Mouse (Mus musculus): ENCODE measurements around the gene Eif3k. TPM values are rescaled to one million over a fixed set of nuclear protein-coding genes. Genes with fewer than 3 reads are reported as not detected.

Gene Eif3k
- total and polyA plus RNA-seq, 3 experiments, result 199 to 377 (median 280) TPM

- H3K36me3 ChIP-seq (replicated peaks), result peaks cover 88% of the 10 kb centered on the region
- no peak overlapping the region for H3K4me3 ChIP-seq (ENCODE audit: low read depth, low read length)
- DNase-seq (ENCODE audit: low spot score) (no peak), ATAC-seq (ENCODE audit: extremely low read depth, insufficient number of reproducible peaks, low FRiP score, poor library complexity, severe bottlenecking) (no peak)
- H3K27me3 ChIP-seq (ENCODE audit: insufficient read depth, low read length), result no peaks in the 10 kb centered on the region
- TF ChIP-seq GATA1 (IDR thresholded peaks at IDR 0.05; ENCODE audit: borderline replicate concordance, low read length) (no peak), CTCF (IDR thresholded peaks at IDR 0.05; ENCODE audit: low read depth, low read length) (no peak), TAL1 (conservative IDR thresholded peaks at IDR 0.05; ENCODE audit: low read depth, low read length) (no peak), GATA2 (IDR thresholded peaks at IDR 0.05; ENCODE audit: borderline replicate concordance, low read depth, low read length) (no peak), POLR2AphosphoS5 (IDR thresholded peaks at IDR 0.05; ENCODE audit: insufficient replicate concordance, low read depth, low read length) (no peak)
- no peaks in the 10 kb centered on the region for H3K9me3 ChIP-seq (replicated peaks)
- peaks cover 43% of the 10 kb centered on the region for H3K4me1 ChIP-seq (ENCODE audit: insufficient read depth, low read depth, low read length)
Measured at GRCm38 (mm10) chr7:28923865-28924291, 57.8 kb downstream of the Eif3k start.

- Histone ChIP-seq H3K4me3 (ENCODE audit: low read depth, low read length) (no peak overlapping the region), H3K4me1 (ENCODE audit: insufficient read depth, low read depth, low read length) (peaks cover 45% of the 10 kb centered on the region), H3K9me3 (replicated peaks) (no peaks in the 10 kb centered on the region), H3K36me3 (replicated peaks) (peaks cover 92% of the 10 kb centered on the region), H3K27me3 (ENCODE audit: insufficient read depth, low read length) (no peaks in the 10 kb centered on the region)
- DNase-seq (ENCODE audit: low spot score) (no peak), ATAC-seq (ENCODE audit: extremely low read depth, insufficient number of reproducible peaks, low FRiP score, poor library complexity, severe bottlenecking) (no peak)
- no peak for TF ChIP-seq GATA1 (IDR thresholded peaks at IDR 0.05; ENCODE audit: borderline replicate concordance, low read length)
- TF ChIP-seq GATA2 (IDR thresholded peaks at IDR 0.05; ENCODE audit: borderline replicate concordance, low read depth, low read length), result no peak
- TF ChIP-seq CTCF (IDR thresholded peaks at IDR 0.05; ENCODE audit: low read depth, low read length), result no peak
- no peak for TF ChIP-seq POLR2AphosphoS5 (IDR thresholded peaks at IDR 0.05; ENCODE audit: insufficient replicate concordance, low read depth, low read length)
Measured at GRCm38 (mm10) chr7:28922606-28923005, 59.1 kb downstream of the Eif3k start.

GRCm38 (mm10) chr7:28921722-28922465 lies 59.8 kb downstream of the Eif3k start:
- no peak for TF ChIP-seq POLR2AphosphoS5 (IDR thresholded peaks at IDR 0.05; ENCODE audit: insufficient replicate concordance, low read depth, low read length)
- no peak for TF ChIP-seq CTCF (IDR thresholded peaks at IDR 0.05; ENCODE audit: low read depth, low read length)
- H3K4me1 ChIP-seq (ENCODE audit: insufficient read depth, low read depth, low read length), result peaks cover 45% of the 10 kb centered on the region
- no peaks in the 10 kb centered on the region for H3K27me3 ChIP-seq (ENCODE audit: insufficient read depth, low read length)
- ATAC-seq (ENCODE audit: extremely low read depth, insufficient number of reproducible peaks, low FRiP score, poor library complexity, severe bottlenecking), result no peak
- no peak overlapping the region for H3K4me3 ChIP-seq (ENCODE audit: low read depth, low read length)
- DNase-seq (ENCODE audit: low spot score), result no peak
- H3K9me3 ChIP-seq (replicated peaks), result no peaks in the 10 kb centered on the region
- peaks cover 96% of the 10 kb centered on the region for H3K36me3 ChIP-seq (replicated peaks)

Other genes starting within 250 kb of the Eif3k start
- 12.3 and 14.2 TPM in 2 replicates for gene Mrps12, start 240.0 kb downstream of the Eif3k start, total RNA-seq (2014; fragmentation: Nextera tagmentation)
- gene Mrps12, start 240.0 kb downstream of the Eif3k start, total RNA-seq (2017), result 24.8 and 33.9 TPM in 2 replicates
- 217 and 283 TPM in 2 replicates for gene Mrps12, start 240.0 kb downstream of the Eif3k start, polyA plus RNA-seq (2012)
- 10.1 and 17.1 TPM in 2 replicates for gene Sars2, start 239.9 kb downstream of the Eif3k start, total RNA-seq (2014; fragmentation: Nextera tagmentation)
- 9.1 and 10.0 TPM in 2 replicates for gene Sars2, start 239.9 kb downstream of the Eif3k start, total RNA-seq (2017)
- 33.4 and 41.5 TPM in 2 replicates for gene Sars2, start 239.9 kb downstream of the Eif3k start, polyA plus RNA-seq (2012)
- gene Ccer2, start 225.7 kb downstream of the Eif3k start, total RNA-seq (2014; fragmentation: Nextera tagmentation), result not detected in 2 replicates
- gene Ccer2, start 225.7 kb downstream of the Eif3k start, total RNA-seq (2017), result not detected in 2 replicates
- gene Ccer2, start 225.7 kb downstream of the Eif3k start, polyA plus RNA-seq (2012), result not detected in 2 replicates
- 50.1 and 60.0 TPM in 2 replicates for gene Sirt2, start 215.1 kb downstream of the Eif3k start, total RNA-seq (2014; fragmentation: Nextera tagmentation)
- 34.1 and 36.4 TPM in 2 replicates for gene Sirt2, start 215.1 kb downstream of the Eif3k start, total RNA-seq (2017)
- 103 and 114 TPM in 2 replicates for gene Sirt2, start 215.1 kb downstream of the Eif3k start, polyA plus RNA-seq (2012)
- 21.1 and 30.4 TPM in 2 replicates for gene Nfkbib, start 214.4 kb downstream of the Eif3k start, total RNA-seq (2014; fragmentation: Nextera tagmentation)
- gene Nfkbib, start 214.4 kb downstream of the Eif3k start, total RNA-seq (2017), result 9.5 and 10.7 TPM in 2 replicates
- 109 and 136 TPM in 2 replicates for gene Nfkbib, start 214.4 kb downstream of the Eif3k start, polyA plus RNA-seq (2012)
- 1.8 TPM in 1 of 2 replicates, not detected in the other for gene Rinl, start 192.9 kb downstream of the Eif3k start, total RNA-seq (2014; fragmentation: Nextera tagmentation)
- 1.2 and 1.4 TPM in 2 replicates for gene Rinl, start 192.9 kb downstream of the Eif3k start, total RNA-seq (2017)
- 1.4 and 1.8 TPM in 2 replicates for gene Rinl, start 192.9 kb downstream of the Eif3k start, polyA plus RNA-seq (2012)
- 442 and 470 TPM in 2 replicates for gene Hnrnpl, start 173.3 kb downstream of the Eif3k start, total RNA-seq (2014; fragmentation: Nextera tagmentation)
- 251 and 279 TPM in 2 replicates for gene Hnrnpl, start 173.3 kb downstream of the Eif3k start, total RNA-seq (2017)
- 430 and 529 TPM in 2 replicates for gene Hnrnpl, start 173.3 kb downstream of the Eif3k start, polyA plus RNA-seq (2012)
- gene Ech1, start 156.6 kb downstream of the Eif3k start, total RNA-seq (2014; fragmentation: Nextera tagmentation), result 102 and 127 TPM in 2 replicates
- gene Ech1, start 156.6 kb downstream of the Eif3k start, total RNA-seq (2017), result 78.5 and 94.3 TPM in 2 replicates
- 12.9 and 33.1 TPM in 2 replicates for gene Ech1, start 156.6 kb downstream of the Eif3k start, polyA plus RNA-seq (2012)
- 0.87 and 3.0 TPM in 2 replicates for gene Lgals4, start 148.0 kb downstream of the Eif3k start, total RNA-seq (2014; fragmentation: Nextera tagmentation)
- gene Lgals4, start 148.0 kb downstream of the Eif3k start, total RNA-seq (2017), result 1.9 and 3.4 TPM in 2 replicates
- gene Lgals4, start 148.0 kb downstream of the Eif3k start, polyA plus RNA-seq (2012), result 0.22 and 0.68 TPM in 2 replicates
- gene Lgals7, start 118.0 kb downstream of the Eif3k start, total RNA-seq (2014; fragmentation: Nextera tagmentation), result 3.0 TPM in 1 of 2 replicates, not detected in the other
- 0.27 and 0.76 TPM in 2 replicates for gene Lgals7, start 118.0 kb downstream of the Eif3k start, total RNA-seq (2017)
- gene Lgals7, start 118.0 kb downstream of the Eif3k start, polyA plus RNA-seq (2012), result 0.49 and 0.68 TPM in 2 replicates
- not detected in 2 replicates for gene Capn12, start 100.4 kb downstream of the Eif3k start, total RNA-seq (2014; fragmentation: Nextera tagmentation)
- gene Capn12, start 100.4 kb downstream of the Eif3k start, total RNA-seq (2017), result 0.12 and 0.22 TPM in 2 replicates
- gene Capn12, start 100.4 kb downstream of the Eif3k start, polyA plus RNA-seq (2012), result 0.02 TPM in 1 of 2 replicates, not detected in the other
- gene Actn4, start 19.5 kb downstream of the Eif3k start, total RNA-seq (2014; fragmentation: Nextera tagmentation), result 119 and 121 TPM in 2 replicates
- gene Actn4, start 19.5 kb downstream of the Eif3k start, total RNA-seq (2017), result 28.1 and 30.3 TPM in 2 replicates
- gene Actn4, start 19.5 kb downstream of the Eif3k start, polyA plus RNA-seq (2012), result 259 and 260 TPM in 2 replicates
- 9.6 and 15.9 TPM in 2 replicates for gene Map4k1, start 186 bp upstream of the Eif3k start, total RNA-seq (2014; fragmentation: Nextera tagmentation)
- 9.1 and 16.1 TPM in 2 replicates for gene Map4k1, start 186 bp upstream of the Eif3k start, total RNA-seq (2017)
- 58.0 and 67.4 TPM in 2 replicates for gene Map4k1, start 186 bp upstream of the Eif3k start, polyA plus RNA-seq (2012)
- gene Ryr1, start 143.3 kb upstream of the Eif3k start, total RNA-seq (2014; fragmentation: Nextera tagmentation), result 0.30 and 0.73 TPM in 2 replicates
- 0.17 and 0.38 TPM in 2 replicates for gene Ryr1, start 143.3 kb upstream of the Eif3k start, total RNA-seq (2017)
- gene Ryr1, start 143.3 kb upstream of the Eif3k start, polyA plus RNA-seq (2012), result under 0.01 TPM in 2 replicates
- gene Rasgrp4, start 153.0 kb upstream of the Eif3k start, total RNA-seq (2014; fragmentation: Nextera tagmentation), result 4.3 and 5.8 TPM in 2 replicates
- 8.2 and 8.6 TPM in 2 replicates for gene Rasgrp4, start 153.0 kb upstream of the Eif3k start, total RNA-seq (2017)
- 3.0 and 4.3 TPM in 2 replicates for gene Rasgrp4, start 153.0 kb upstream of the Eif3k start, polyA plus RNA-seq (2012)
- 29.6 and 33.9 TPM in 2 replicates for gene Fam98c, start 174.4 kb upstream of the Eif3k start, total RNA-seq (2014; fragmentation: Nextera tagmentation)
- gene Fam98c, start 174.4 kb upstream of the Eif3k start, total RNA-seq (2017), result 21.9 and 26.0 TPM in 2 replicates
- 70.4 and 73.8 TPM in 2 replicates for gene Fam98c, start 174.4 kb upstream of the Eif3k start, polyA plus RNA-seq (2012)
- gene Ggn, start 188.3 kb upstream of the Eif3k start, total RNA-seq (2014; fragmentation: Nextera tagmentation), result not detected in 2 replicates
- gene Ggn, start 188.3 kb upstream of the Eif3k start, total RNA-seq (2017), result 0.22 TPM in 1 of 2 replicates, not detected in the other
- 0.21 and 0.36 TPM in 2 replicates for gene Ggn, start 188.3 kb upstream of the Eif3k start, polyA plus RNA-seq (2012)
- 1.3 and 1.5 TPM in 2 replicates for gene Spred3, start 188.5 kb upstream of the Eif3k start, total RNA-seq (2014; fragmentation: Nextera tagmentation)
- gene Spred3, start 188.5 kb upstream of the Eif3k start, total RNA-seq (2017), result 0.41 and 0.44 TPM in 2 replicates
- gene Spred3, start 188.5 kb upstream of the Eif3k start, polyA plus RNA-seq (2012), result 0.21 and 0.23 TPM in 2 replicates
- gene Psmd8, start 198.8 kb upstream of the Eif3k start, total RNA-seq (2014; fragmentation: Nextera tagmentation), result 157 TPM in 2 replicates
- 187 and 209 TPM in 2 replicates for gene Psmd8, start 198.8 kb upstream of the Eif3k start, total RNA-seq (2017)
- 103 and 111 TPM in 2 replicates for gene Psmd8, start 198.8 kb upstream of the Eif3k start, polyA plus RNA-seq (2012)
- gene Catsperg1, start 232.2 kb upstream of the Eif3k start, total RNA-seq (2014; fragmentation: Nextera tagmentation), result 3.0 and 12.0 TPM in 2 replicates
- gene Catsperg1, start 232.2 kb upstream of the Eif3k start, total RNA-seq (2017), result 1.5 and 2.1 TPM in 2 replicates
- 0.04 and 0.06 TPM in 2 replicates for gene Catsperg1, start 232.2 kb upstream of the Eif3k start, polyA plus RNA-seq (2012)

Data from G1E (cell line).